Mouse (Mus musculus): ENCODE measurements around the gene Kmt2e.

DNA sequence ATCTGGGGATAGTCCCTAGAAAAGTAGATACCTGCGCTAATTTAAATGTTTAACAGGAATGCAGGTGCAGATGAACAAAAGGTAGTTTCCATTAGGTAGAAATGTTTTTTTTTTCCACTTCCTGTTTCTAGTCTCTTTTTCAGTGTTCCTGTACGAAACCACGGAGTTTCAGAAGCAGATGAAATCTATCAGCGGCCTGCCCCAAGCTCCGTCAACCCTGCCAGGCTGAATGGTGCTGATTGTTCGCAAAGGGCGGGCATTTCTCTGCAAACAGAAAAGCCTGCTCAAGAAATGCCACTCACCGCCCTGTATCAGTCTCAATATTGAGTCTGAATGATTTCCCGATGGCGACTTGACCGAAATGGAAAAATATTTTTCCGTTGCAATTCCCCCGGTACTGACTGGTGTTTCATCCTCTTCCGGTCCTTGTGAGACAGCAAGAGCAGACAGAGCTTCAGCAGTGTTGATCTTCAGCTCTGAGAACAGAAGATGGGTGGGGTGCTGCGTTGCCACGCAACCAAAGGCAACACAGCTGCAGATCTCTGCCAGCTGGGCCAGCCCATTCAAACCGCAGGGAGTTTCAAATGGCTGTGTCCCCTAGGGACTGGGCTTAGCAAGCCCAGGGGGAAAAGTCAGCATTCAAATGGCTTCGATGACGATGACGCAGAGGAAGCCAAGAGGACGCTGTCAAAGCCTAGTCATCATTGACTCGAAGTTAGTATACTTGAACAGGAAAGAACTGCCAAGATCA, 47.5 kb upstream of the Kmt2e start:
- TF ChIP-seq CTCF (conservative IDR thresholded peaks at IDR 0.05; ENCODE audit: low read length) (no peak), POU5F1 (IDR thresholded peaks at IDR 0.05; ENCODE audit: borderline replicate concordance, low read length) (no peak), NANOG (IDR thresholded peaks at IDR 0.05; ENCODE audit: borderline replicate concordance, low read length) (no peak)
